Mouse (Mus musculus) T-helper 2 cell (primary cell): ENCODE results near the gene Gramd1b.
"Not testable (repeated sequence)": the region's sequence is repeated elsewhere in the genome, so short reads cannot be mapped to it uniquely, and the experiment has no call there.

Experiments used
- in situ Hi-C: fragments of 300-600 bp; cut with MboI, MseI; formaldehyde crosslinking; loops from one replicate; pipeline ENCODE4 v1.15.1; 2025; ENCODE audit warnings: high pct_unique_total_duplicates

Gramd1b gene

DNA sequence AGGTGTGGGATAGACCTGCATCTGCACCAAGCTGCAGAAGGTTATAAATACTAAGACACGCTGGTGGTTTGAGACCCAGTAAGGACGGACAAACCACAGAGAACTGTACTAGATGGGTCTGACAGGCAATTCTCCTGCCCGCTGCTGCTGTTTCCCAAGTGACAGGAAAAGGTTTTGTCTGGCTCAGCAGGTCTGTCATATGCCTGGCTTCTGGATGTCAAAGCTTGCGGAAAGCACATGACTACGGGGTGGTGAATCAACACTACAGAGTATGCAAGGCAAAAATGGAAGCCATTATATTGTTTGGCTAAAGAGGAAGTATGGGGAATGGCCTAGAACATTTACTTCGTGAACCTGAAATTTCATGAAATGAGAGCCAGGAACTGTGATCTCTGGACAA lies 10.1 kb downstream of the Gramd1b start:
- in situ Hi-C loops = no loop called here

DNA sequence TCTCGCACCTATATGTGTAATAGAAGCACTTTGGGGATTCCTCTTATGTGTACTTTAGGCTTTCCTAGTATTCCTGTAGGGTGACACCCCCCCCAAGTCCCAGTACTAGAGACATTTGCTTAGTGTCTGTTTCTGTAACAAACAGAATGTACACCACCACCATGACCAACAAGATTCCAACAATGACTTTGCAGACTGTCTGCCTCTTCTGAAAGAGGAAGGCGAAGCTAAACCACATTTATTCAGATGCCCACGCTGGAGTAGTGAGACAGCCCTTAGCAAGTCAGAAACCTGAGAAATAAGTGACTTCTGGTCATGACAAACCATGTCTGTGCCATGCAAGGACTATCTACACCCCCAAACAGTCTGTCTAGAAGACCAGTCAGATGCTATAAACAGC lies 11.9 kb downstream of the Gramd1b start:
- in situ Hi-C loops = no loop called here

DNA sequence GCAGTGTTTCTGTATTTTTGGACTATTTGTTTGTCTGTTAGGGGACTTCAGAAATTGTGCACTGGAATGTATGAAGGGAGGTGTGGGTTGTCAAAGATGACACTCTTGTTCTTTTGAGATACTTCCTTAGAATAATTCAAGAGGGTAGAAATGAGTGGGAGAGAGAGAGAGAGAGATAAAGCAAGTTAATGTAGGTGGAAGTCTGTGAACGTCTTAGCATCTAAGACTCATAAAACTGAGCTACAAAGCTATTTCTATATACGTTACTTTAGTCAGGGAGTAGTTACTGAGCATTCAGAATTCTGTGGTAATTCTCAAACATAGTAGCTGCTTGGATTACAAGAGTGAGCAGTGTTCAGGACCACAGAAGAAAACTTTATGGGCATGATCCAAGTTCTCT lies 19.2 kb downstream of the Gramd1b start:
- in situ Hi-C loops = no loop called here

DNA sequence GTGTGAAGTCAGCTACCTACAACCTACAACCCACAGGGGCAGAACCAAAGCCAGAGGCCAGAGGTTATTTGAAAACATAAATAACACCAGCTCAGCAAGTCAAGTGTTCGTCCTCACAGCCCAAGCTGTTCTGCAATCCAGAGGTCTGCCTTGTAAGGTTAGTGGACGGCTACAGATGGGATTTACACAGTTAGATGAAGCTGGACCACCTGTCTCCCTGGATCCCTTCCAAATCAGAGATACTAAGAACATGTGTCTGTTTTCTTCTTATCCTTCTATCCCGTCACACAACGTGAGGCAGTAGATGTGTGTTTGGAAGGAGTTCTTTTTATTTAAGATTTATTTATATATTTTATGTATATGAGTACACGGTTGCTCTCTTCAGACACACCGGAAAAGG lies 21.7 kb downstream of the Gramd1b start:
- in situ Hi-C loops = no loop called here

DNA sequence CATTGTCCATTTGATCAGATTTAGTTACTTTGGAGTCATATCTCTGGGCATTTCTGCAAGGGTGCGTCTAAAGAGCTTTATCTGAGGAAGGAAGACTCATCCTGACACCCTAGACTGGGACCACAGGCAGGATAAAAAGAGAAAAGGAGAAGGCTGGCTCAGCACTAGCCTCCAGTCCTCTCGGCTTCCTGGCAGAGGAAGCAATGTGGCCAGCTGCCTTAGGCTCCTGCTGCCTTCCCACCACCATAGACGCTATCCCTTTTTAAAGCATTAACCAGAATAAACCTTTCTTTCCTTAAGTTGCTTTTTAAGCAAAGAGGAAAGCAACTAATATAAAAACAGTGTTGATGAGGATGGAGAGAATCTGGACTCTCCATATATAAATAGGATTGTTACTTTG lies 24.6 kb downstream of the Gramd1b start:
- in situ Hi-C loops = no loop called here

DNA sequence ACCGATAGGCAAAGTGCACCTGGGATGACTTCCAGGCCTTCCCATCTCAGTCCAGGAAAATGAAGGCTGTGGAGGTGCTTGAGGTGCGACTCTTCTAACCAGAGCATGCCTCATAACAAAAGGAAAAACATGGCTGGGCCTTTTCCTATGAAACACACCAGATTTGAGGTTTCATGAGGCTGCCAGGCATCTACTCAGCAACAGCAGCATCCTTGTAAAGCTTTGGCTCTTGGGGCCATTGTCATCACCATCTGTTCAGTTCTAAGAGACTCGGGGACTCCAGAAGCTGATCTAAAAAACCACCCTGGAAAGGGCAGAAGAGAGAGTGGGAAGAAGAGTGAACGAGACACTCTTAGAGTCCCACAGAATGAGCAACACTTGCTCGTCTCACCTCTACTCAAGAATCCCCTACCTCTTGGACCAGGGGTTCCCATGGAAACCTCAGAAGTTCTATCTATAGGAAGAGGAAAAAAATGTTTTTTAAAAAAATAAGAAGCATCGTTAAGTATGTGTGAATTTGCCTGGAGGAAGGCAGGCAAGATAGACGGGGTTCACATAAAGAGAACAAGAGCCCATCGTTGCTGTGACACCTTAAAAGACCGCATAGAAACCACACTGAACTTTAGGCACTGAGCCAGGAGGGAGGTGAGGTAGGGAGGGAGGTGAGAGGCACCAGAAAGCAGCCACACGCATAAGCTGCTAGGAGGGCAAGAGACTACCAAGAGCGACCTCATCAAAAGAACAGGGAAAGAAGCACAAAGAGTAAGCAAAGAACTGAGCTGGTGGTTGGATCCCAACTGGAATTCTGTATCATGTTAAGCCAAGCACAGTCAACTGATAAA lies 25.5 kb downstream of the Gramd1b start:
- in situ Hi-C loops = no loop called here

DNA sequence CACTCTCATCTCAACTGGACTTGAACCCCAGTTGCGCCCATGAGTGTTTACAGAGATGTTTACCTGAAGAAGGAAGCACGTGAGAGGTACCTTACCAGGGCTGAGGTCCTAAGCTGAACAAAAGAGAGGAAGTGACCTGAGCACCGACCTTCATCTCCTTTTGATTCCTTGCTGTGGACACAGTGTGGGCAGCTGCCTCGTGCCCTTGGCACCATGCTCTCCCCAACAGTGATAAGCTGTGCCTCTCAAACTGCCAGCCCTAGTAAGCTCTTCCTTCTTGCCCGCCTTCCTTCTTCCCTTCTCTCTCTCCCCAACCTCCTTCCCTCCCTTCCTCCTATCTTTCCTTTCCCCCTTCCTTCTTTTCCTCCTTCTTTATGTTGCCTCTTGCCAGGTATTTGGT lies 26.3 kb downstream of the Gramd1b start:
- in situ Hi-C loops = no loop called here

DNA sequence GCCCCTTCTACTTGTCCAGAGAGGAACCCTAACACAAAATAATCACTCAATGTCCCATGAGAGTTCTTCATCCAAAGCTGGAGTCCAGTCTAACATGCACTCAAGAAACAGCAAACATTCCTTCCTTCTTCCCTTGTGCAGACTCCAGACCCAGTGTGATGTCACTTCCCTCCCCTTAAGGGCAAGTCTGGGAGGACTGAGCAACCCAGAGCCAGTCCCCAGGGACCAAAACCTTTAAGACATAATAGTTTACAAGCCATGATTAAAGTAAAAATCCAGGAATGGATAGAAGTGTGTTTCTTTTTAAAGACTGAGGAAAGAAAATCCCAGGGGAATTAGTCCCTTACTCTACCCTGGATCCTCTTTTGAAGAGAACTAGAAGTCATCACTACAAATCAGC lies 30.5 kb downstream of the Gramd1b start:
- in situ Hi-C loops = no loop called here

DNA sequence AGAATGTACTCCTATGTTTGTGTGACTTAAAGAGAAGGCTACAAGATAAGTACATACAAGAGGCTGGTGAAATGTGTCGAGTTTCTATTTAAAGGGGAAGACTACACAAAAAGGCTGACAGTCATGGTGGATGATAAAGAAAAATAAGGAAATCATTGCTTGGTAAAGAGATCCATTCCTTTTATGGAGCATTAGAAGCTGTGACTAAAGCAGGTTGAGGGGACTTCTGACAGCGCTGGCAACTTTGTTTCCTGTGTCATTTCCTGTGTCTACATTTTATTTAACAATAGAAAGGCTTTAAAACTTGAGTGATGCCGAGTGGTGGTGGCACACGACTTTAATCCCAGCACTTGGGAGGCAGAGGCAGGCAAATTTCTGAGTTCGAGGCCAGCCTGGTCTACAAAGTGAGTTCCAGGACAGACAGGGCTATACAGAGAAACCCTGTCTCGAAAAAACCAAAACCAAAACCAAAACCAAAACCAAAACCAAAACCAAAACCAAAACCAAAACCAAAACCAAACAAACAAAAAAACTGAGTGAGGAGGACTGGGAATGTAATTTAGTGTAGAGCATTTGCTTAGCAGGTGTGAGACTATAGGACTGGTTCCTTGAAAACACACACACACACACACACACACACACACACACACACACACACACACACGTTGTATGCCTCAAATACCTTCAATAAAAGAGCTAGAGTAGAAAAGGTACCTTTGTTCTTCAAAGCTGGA lies 48.7 kb downstream of the Gramd1b start:
- in situ Hi-C loops = not testable (repeated sequence)

DNA sequence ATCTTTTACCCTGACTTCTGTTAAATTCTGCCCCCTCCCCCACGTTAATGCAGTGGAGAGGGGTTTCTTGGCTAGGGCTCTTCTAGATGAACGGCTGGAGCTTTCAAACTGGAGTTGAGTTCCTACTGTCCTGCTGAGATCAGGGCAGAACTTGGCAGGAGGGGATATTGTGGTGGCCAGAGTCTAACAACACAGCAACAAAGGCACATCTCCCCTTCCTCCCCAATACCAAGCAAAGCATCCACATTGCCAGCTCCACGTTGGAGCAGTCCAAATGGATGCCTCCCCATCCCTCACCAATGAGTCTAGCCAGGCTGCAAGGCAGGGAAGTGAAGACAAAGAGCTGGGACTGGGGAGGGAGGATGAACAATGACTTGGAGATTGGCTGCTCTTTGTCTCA lies 49.9 kb downstream of the Gramd1b start:
- in situ Hi-C loops = no loop called here

DNA sequence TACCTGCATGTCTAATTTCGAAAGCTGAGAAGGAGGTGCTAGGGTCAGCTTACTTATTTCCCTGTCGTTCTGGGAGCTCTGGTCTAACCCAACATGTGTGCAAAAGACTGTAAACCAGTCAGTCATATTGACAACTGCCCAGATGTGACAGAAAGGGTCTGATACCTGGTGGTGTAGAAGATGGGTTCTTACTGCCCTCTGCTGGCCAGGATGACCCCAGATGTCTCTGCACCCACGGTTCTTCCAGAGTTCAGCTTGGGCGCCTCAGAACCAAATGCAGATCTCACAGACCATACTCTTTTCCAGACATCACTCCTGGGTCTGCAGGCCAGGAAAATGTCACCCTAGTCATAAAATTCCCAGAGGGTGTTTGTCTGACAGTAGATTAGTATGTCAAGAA lies 51.9 kb downstream of the Gramd1b start:
- in situ Hi-C loops = loop anchor here (5.0 kb wide), 1 partner anchor 67 kb away; no protein-coding TSS in a partner anchor

DNA sequence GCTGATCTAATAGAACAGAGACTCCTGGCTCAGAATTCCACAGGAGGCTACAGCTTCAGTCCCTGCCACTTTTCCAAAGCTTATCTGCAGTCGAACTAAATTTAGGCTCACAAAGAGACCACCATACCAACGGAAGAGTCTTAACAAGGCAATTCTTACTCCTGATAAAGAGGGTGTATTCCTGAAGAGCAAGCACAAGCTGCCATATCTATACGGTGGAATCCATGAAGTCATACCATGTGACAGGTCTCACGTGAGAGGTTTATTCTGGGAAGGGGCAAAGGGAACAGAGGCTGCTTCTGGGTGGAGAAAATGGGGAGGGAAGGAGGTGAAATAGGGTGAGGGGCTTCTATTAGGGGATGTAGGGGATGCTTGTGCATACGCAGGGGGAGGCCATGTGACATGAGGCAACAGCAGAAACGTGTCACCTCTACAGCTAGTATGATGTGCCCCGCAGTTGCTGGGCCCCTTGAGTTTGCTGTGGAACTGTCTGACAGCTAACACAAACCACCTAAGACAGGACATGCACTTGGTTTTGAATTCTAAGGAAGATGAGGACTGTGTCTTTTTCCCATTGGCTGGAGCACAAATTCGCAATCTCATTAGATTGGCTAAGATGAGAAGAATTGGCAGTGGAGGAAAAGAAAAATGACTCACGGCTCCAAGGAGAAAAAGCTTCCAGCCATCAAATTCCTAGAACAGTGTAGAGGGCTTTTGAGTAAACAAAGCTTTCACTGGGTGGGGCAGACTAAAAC lies 52.9 kb downstream of the Gramd1b start:
- in situ Hi-C loops = loop anchor here (5.0 kb wide), 1 partner anchor 66 kb away; no protein-coding TSS in a partner anchor

DNA sequence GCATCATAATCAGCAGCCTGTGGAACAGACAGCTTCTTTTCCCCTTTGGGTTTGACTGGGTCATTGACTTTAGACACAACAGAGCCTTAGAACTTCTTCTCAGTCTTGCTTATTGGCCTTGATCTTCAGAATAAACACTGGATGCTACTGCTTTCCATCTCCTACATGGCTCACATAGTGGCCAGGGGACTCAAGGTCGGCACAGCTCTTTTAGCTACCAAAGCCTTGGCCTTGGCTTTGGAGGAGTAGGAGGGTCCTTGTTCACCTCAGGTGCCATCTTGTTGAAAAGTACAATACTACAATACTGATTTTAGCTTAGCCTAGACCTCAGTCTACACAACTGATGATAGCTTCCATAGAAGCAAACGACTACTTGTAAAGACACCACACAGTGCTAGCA lies 53.6 kb downstream of the Gramd1b start:
- in situ Hi-C loops = loop anchor here (5.0 kb wide), 1 partner anchor 65 kb away; no protein-coding TSS in a partner anchor

DNA sequence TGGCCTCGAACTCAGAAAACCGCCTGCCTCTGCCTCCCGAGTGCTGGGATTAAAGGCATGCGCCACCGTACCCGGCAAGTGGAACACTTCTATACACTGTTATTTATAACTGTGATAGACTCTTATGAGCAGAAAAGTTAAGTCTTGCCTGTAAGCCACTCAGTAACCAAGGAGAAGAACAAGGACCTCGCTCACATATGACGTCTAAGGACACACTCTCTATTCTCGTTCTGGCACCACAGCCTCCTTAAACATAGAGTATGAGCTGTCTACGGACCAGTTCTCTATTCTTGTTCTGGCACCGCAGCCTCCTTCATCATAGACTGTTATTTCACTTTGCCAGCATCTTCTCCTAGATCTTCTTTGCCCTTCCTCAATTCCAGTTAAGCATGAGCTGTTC lies 55.1 kb downstream of the Gramd1b start:
- in situ Hi-C loops = loop anchor here (5.0 kb wide), 1 partner anchor 64 kb away; no protein-coding TSS in a partner anchor

DNA sequence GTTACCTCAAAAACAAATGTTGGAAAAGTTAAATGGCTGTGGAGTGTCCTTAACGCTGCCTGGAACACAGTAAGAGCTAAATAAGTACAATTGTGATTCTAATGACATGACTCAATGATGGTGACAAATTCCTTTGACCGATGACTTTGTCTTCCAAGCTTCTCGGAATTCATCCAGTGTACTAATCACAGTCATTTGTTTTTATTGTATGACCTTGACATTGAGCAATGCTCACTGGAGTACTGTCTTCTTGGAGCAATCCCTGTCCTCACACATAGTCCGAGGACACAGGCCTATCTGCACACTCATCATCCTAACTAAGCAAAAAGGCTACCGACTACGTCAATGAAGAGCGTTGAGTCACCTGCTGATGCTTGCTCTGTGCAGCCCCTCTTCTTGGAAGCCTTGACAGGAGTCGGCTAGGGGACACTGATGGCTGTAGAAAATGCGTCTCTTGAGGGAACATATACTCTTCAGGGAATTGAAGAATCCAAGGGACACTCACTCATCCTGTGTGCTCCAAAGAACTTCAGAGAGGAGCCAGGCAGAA lies 58.1 kb downstream of the Gramd1b start:
- in situ Hi-C loops = no loop called here

DNA sequence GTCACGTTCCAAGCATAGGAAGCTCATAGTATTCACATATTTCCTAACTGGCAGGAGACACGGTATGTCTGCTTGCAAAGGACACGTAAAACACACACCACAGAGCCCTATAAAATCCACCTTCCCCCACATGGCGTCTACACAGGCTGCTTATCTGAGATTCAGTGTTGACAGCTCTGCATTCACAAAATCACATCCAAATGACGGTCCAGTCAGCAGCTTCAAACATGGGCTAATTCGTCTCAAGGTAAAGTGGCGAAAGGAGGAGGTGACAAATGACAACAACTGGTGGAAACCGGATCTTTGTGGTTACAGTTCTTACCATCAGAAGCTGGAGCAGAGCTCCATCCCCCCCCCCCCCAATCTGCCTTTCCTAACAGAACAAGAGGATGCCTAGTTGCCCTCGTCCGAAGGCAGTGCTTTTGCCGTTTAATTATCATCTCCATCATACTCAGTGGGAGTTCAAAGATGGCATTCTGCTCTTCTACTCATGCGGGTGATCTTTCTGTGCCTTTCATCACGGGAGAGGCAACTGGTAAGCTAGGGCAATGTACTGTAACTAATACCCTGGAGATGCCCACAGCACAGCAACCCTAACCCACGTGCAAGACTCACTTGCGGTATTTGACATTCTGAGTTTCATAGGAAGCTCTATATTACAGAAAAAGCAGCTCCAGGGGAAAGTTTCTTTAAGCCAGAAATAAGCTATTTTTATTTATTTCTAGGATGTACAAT lies 61.6 kb downstream of the Gramd1b start:
- in situ Hi-C loops = no loop called here

DNA sequence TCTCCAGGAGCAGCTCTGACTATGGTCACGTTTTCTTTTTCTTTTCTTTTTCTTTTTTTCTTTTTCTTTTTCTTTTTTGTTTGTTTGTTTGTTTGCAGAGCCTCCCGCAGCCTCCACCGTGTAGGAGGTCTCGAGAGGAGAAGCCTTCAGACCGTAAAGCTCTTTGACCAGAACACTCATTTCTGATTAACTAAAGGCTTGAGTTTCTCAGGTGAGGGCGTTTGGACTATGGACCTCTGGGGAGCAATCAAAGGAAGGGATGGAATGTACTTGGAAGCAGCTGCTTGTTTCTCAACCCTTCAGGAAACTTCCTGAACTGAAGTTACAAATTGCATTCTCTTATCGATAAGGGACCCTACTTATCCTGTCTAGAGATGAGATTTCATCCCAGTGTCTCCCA lies 64.4 kb downstream of the Gramd1b start:
- in situ Hi-C loops = no loop called here

DNA sequence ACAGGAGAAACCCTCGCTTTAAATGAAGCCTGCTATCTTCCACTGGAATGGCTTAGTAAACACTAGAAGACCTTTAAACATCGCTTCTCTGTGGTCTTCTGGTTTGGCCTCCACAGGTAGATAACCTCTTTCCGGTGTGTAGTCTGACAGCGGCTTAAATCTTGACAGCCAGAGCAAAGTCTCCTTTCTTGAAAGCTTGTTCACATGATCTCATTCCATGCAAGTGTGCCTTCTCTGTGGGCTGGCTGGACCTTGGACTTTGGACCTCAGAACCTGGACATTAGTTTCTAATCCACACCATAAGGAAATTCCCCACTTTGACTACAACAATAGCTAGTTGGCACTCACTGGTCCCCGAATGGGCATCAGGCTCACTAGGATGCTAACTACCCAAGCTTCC lies 65.6 kb downstream of the Gramd1b start:
- in situ Hi-C loops = no loop called here

DNA sequence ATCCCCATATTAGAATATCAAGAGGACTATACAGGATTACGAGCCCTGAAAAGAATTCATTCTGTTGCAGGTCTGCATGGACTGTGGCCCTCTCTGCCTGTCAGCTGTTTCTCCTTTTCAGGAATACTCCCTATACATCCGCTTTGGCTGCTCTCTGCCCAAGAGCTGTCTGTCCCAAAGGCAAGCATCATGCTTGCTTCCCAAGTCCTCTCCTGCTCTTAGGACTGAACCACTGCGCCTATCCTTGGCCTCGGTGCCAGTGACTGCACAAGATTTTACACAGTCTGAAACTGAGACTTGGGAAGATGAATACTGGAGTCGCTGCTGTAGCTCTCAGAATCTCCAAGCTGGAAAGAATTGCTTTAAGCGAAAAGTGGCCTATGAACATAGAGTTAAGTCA lies 68.8 kb downstream of the Gramd1b start:
- in situ Hi-C loops = no loop called here

DNA sequence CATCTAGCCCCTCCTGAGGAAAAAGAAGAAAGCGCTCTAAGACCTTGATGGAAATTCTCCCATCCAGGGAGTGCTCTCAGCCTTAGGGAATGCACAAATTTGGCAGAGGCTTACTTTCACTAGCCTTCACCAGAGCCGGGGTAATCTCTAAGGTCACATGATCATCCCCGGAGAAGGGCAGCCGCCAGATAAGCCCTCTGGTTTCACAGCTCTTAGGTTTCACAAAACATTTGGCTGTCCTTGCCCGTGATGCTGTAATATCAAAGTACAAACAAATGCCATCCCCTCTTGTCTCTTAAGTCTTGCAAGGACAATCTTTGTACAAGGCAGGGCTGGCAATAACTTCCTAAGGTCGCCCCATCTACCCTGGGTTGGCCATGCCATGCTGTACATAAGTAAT lies 70.4 kb downstream of the Gramd1b start:
- in situ Hi-C loops = no loop called here
